Mouse (Mus musculus) ES-E14 (cell line): ENCODE measurements around the gene Tcl1b2.

ENCODE experiments used
- CHD2 ChIP-seq: IDR thresholded peaks from 2 replicates; pipeline ENCODE4 v1.6.1; 2014; ENCODE audit warnings: mild to moderate bottlenecking, low read depth, low read length, inconsistent platforms
- ZNF384 ChIP-seq: IDR thresholded peaks from 2 replicates; pipeline ENCODE4 v1.6.1; 2012; ENCODE audit warnings: low read depth, low read length, inconsistent platforms

GRCm38 (mm10) chr12:105166734-105167133 is 20.9 kb downstream of the Tcl1b2 start:
- no peak for TF ChIP-seq CHD2
- TF ChIP-seq ZNF384: no peak
